Mouse (Mus musculus): ENCODE data around the gene Tiam2. TPM values are rescaled to one million over a fixed set of nuclear protein-coding genes. Genes with fewer than 3 reads are reported as not detected.
A peak's percentile ranks its signal among the peaks of the same experiment; 100 is the strongest.

Tiam2 gene
- total RNA-seq, 2 experiments from 2014 or later, result 80.1 to 82.9 TPM

DNA sequence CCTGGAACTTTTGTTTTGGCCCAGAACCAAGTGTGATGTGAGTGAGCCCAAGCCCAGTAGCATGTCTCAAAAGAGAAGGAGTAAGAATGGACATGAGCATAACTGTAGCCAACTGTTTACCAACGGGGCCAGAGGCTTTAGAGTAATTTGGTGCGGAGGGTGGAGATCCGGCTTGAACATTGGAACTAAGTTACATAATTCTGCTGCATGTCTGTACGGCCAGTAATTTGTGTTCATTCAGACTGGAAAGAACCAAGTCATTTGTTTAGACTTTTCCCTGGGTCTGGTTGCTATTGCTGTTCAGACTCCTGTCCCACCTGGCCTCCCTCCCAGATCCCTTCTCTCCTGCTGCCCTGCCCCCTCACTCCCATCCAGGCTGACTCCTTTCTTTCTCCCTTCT is 43.3 kb downstream of the Tiam2 start:
- Histone ChIP-seq H3K27ac (no peak overlapping the region), H3K4me3 (no peak overlapping the region)
- TF ChIP-seq CTCF (IDR thresholded peaks at IDR 0.05), result no peak
- intact Hi-C loops (cut with DNase I), result no loop called here
- DNase-seq (ENCODE audit: extremely low spot score in 1 of 2, low spot score in 2 of 2), result no peak

DNA sequence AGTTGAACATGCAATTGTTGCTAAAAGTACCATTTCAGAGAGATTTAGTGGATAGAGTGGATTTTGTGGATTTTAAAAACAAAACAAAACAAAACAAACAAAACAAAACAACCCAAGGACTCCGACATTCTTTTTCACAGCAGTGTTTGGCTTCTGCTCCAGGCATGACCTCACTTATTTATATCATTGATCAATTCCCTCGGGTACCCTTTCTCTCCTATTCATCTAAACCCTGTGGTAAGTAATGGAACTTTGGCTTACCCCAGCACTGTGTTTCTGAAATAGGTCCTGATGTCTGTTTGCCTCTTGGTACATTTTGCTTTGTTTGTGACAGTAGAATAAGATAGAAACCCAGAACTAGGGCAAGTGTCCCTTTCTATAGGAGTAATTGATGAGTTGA is 52.2 kb downstream of the Tiam2 start:
- no peak for TF ChIP-seq CTCF (IDR thresholded peaks at IDR 0.05)
- Histone ChIP-seq H3K27ac (no peak overlapping the region), H3K4me3 (no peak overlapping the region)
- DNase-seq (ENCODE audit: extremely low spot score in 1 of 2, low spot score in 2 of 2), result no peak
- intact Hi-C loops (cut with DNase I), result no loop called here

DNA sequence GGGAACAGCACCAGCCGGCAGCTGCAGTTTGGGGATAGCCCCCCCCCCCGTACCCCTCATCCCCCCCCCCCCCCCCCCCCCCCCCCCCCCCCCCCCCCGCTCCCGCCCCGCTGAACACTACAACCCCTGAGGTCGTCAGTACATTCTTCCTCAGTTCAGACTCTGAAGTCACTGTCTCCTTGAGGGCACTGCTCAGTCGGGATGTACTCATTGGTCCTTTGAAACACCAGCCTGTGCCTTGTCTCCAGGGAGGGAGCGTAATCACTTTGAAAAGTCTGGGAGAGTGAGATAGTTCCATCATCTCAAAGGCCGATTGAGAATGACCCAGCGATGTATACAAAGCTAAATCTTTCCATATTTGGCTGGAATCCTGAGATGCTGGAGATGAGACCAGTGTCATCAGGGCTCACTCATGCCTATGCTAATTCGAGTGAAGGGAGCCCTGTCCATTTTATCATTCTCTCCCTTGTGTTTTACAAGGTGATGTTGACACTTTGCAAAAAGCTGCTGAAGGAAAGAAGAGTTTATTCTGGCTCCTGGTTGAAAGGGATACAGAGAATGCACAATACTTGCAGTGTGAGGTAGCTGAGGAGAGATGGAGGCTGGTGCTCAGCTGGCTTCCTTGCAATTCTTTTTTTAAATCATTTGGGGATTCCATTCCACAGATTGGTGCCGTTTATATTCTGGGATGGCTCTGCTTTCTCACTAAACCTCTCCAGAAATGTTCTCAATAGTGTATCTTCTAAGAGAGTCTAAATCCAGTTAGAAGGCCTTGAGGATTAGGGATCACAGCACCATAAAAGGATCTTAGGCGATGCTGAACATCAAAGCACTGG is 53.6 kb downstream of the Tiam2 start:
- no peak for DNase-seq (ENCODE audit: extremely low spot score in 1 of 2, low spot score in 2 of 2)

DNA sequence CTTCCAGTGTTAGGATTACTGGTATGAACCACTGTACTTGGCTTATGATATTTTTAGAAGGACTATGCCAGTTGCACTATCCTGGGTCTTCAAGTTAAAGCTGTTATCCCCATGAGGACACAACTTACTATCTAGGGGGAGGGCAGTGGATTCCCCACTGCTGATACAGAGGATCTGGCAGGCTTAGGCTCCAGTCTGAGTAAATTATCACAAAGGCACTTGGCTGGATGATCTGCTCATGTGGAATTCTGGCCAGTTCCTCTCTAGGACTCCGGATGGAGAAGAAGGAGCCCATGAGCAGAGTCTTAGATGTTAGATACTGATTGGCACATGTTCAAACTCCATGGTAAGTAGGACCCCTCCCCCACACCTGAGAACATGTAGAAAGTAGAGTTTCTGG is 59.0 kb downstream of the Tiam2 start:
- no peak for DNase-seq (ENCODE audit: extremely low spot score in 1 of 2, low spot score in 2 of 2)
- intact Hi-C loops (cut with DNase I), result no loop called here
- TF ChIP-seq CTCF (IDR thresholded peaks at IDR 0.05), result no peak
- Histone ChIP-seq H3K4me3 (no peak overlapping the region), H3K27ac (no peak overlapping the region)

More for the DNA sequence above, 53.6 kb downstream of the Tiam2 start:
- no peak for TF ChIP-seq CTCF (IDR thresholded peaks at IDR 0.05)
- Histone ChIP-seq H3K4me3 (no peak overlapping the region), H3K27ac (no peak overlapping the region)
- intact Hi-C loops (cut with DNase I), result no loop called here

DNA sequence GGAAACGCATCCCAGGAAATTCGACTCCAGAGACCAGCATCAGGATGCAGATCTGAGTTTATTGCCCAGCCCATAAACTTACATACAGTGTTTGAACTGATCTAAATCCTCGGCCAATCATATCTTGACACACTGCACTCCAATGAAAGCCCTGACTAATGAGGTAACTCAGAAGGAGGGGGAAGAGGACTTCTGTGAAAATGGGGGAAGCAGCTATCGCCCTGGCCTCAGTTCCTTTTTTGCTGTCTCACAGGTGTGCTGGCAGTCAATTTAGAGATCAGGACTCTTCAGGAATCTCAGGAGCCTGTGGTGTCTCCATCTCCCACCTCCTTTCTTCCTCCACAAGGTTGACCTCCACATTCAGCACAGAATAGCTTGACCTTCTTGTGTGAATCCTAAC is 61.4 kb downstream of the Tiam2 start:
- intact Hi-C loops (cut with DNase I), result no loop called here
- no peak for TF ChIP-seq CTCF (IDR thresholded peaks at IDR 0.05)
- Histone ChIP-seq H3K4me3 (no peak overlapping the region), H3K27ac (no peak overlapping the region)
- no peak for DNase-seq (ENCODE audit: extremely low spot score in 1 of 2, low spot score in 2 of 2)

DNA sequence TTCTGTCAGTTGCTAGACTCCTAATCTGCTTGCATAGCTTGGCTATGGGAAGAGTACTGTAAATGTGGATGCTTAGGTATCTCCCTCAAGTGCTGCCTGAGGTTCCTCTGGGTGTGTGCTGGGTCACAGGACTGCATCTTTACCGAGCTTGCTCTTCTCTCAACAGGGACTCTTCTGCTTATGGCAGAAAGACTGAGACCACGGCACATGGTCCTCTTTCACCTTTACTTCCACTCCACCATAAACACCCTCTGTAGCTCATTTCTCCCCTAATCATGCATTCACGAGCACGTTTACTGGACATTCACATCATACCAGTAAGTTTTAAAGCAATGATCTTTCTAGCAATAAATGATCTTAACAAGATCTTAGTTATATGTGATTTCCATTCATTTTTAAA is 63.4 kb downstream of the Tiam2 start:
- no peak for DNase-seq (ENCODE audit: extremely low spot score in 1 of 2, low spot score in 2 of 2)
- H3K4me3 ChIP-seq, result no peak overlapping the region
- intact Hi-C loops (cut with DNase I), result no loop called here
- no peak overlapping the region for H3K27ac ChIP-seq
- TF ChIP-seq CTCF (IDR thresholded peaks at IDR 0.05), result no peak

DNA sequence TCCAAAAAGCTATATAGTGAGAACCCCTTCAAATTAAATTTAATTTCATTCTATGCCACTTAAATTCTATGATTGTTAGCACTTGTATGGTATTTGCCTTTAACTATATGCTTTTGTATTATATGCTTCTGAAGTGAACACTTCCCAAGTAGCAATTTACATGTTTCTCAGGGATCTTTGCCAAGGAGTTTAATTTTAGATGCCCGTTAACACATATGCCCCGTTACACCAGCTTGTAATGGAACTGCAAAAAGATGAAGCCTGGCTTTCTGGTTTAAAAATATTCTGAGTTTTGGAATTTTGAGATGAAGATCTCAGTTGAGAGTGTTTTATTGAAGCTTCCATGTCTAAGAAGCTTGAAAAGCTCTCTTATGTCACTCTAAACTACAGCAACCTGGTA is 67.6 kb downstream of the Tiam2 start:
- H3K4me3 ChIP-seq, result no peak overlapping the region
- no peak for DNase-seq (ENCODE audit: extremely low spot score in 1 of 2, low spot score in 2 of 2)
- TF ChIP-seq CTCF (IDR thresholded peaks at IDR 0.05), result no peak
- peak overlapping the region; percentile 50 for H3K27ac ChIP-seq
- intact Hi-C loops (cut with DNase I), result no loop called here

DNA sequence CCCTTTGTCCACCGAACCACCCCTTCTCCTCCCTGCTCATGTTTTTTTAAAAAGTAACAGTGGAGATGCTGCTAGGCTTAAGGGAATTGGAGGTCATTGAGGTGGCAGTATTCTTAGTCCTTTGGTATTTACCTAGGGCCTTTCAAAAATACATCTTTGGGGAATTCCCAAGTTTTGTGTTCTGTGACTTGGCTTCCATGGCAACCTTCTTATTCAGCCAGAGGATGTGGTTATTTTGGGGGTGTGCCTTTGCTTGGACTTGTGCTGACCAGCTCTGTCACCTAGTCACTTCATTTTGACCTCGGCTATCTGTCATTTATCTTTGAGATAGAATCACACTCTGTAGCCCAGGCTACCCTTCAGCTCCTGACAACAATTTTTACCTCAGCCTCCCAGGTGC is 68.6 kb downstream of the Tiam2 start:
- intact Hi-C loops (cut with DNase I), result no loop called here
- no peak for DNase-seq (ENCODE audit: extremely low spot score in 1 of 2, low spot score in 2 of 2)

DNA sequence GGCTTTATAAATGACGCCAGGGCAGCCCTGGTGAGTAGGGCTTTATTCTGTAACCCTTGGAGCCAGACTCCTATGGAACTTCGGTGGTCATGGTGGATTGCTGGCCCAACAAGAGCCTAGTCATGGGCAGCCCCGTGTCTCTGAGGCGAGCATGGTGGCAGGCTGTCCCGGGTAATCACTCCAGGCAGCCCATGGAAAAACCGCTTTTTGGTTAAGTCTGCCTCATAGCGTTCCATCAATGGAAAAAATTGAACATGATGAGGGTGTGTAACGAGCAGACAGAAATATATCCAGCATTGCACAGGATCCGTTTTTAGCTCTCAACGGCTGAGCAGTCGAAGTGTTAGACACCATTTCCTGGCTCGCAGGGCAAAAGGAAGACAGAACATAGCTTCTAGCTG is 70.5 kb downstream of the Tiam2 start:
- intact Hi-C loops (cut with DNase I), result no loop called here
- 0 out of 2 replicates have a peak overlapping the region, but pooled peaks have one; percentile 16 for H3K27ac ChIP-seq

More for the DNA sequence above, 68.6 kb downstream of the Tiam2 start:
- Histone ChIP-seq H3K27ac (peak overlapping the region; percentile 50), H3K4me3 (no peak overlapping the region)
- no peak for TF ChIP-seq CTCF (IDR thresholded peaks at IDR 0.05)

DNA sequence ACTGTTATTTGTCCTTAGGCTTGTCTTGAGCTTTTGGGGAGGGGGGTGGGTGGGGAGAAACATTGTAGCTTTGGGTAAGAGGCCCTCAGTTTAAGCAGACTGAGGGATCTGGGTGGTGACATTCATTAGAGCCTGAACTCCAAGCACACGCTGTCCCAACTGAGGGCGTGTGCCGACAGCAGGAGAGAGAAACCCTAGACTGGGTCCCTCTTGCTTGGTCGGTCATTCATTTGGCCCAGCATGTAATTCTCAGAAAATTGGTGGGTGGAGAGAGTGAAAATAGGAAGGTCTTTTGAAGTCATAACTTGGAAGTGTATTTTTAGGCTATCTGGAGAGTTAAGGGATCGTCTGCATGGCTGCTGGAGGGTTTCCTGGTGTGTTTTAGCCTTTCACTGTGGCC is 71.5 kb downstream of the Tiam2 start:
- intact Hi-C loops (cut with DNase I), result no loop called here
- no peak for TF ChIP-seq CTCF (IDR thresholded peaks at IDR 0.05)
- Histone ChIP-seq H3K4me3 (peak overlapping the region; percentile 45), H3K27ac (peak overlapping the region; percentile 44)
- no peak for DNase-seq (ENCODE audit: extremely low spot score in 1 of 2, low spot score in 2 of 2)

More for the DNA sequence above, 70.5 kb downstream of the Tiam2 start:
- TF ChIP-seq CTCF (IDR thresholded peaks at IDR 0.05), result no peak
- peak overlapping the region; percentile 45 for H3K4me3 ChIP-seq
- no peak for DNase-seq (ENCODE audit: extremely low spot score in 1 of 2, low spot score in 2 of 2)

DNA sequence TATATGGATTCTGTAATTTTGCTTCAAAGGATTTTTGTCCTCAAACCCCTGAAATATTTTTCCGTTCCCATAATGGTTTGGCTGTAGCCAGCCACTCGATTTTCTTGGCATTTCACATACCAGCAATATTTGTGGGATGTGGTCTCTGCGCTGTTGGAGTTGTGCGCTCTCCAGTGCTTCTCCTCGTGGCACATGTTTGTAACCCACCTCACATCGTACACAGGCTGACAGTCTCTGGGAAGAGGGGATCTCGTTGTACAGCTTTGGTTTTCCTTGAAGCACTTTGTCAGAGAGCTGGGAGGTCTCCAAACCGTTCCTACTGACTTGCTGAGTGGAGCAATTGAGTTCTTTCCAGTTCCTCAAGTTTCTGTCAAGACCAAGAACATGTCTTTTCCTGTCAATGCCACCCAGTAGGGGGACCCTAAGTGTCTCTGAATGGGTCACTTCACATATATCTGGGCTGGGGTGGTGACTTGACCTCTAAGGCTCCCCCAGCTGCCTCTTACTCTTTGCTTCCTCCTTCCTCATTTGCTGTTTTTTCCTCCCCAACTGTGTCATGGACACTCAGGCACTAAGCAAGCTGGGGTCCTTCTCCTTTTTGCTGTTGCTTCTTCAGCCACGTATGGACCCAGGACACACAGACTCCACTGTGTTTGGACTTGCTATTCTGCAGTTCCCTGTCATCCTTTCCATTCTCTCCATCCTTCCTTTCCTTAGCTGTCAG is 79.1 kb downstream of the Tiam2 start:
- no peak for DNase-seq (ENCODE audit: extremely low spot score in 1 of 2, low spot score in 2 of 2)
- Histone ChIP-seq H3K27ac (no peak overlapping the region), H3K4me3 (no peak overlapping the region)
- intact Hi-C loops (cut with DNase I), result no loop called here
- TF ChIP-seq CTCF (IDR thresholded peaks at IDR 0.05), result no peak

DNA sequence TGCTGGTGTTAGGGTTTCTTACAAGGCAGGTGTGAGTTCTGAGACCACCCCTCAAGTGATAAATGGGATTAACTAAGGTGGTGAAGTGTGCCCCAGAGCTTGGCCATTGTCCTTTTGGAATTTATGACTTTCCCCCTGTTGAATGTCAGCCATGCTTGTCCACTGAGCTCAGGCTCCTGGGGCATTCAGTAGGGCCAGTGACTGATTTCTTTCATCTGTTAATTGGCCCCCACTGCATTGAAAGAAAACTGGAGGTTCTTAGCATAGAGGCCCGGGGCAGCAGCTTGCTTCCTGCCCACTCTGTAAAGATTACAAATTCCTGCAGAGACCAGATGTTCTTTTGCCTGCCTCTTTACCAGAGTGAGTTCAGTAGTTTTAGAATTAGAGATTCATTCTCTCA is 80.7 kb downstream of the Tiam2 start:
- DNase-seq (ENCODE audit: extremely low spot score in 1 of 2, low spot score in 2 of 2), result no peak
- TF ChIP-seq CTCF (IDR thresholded peaks at IDR 0.05), result no peak
- intact Hi-C loops (cut with DNase I), result no loop called here

More for the DNA sequence above, 80.7 kb downstream of the Tiam2 start:
- H3K4me3 ChIP-seq, result no peak overlapping the region
- H3K27ac ChIP-seq, result no peak overlapping the region

All from left cerebral cortex, adult 2 months (tissue).